Mouse (Mus musculus) brain, embryonic 14.5 days (tissue): ENCODE measurements at regions not wholly inside any gene's neighbourhood (a gene's known extent, or its start where the extent isn't known, plus 50 kb on each side); places are given as distances from the start of the nearest gene placed in this dataset.
"Not testable (repeated sequence)": the region's sequence is repeated elsewhere in the genome, so short reads cannot be mapped to it uniquely, and the experiment has no call there.

Source experiments
- DNase-seq: peaks from one replicate; pipeline ENCODE4 v3.0.0-alpha.2; 2011; ENCODE audit warnings: low read depth
- CTCF ChIP-seq: fragments of 200-500 bp; IDR thresholded peaks from 2 replicates; pipeline ENCODE4 v1.5.1; 2012; ENCODE audit warnings: inconsistent platforms, mild to moderate bottlenecking, moderate library complexity, borderline replicate concordance; ENCODE audit not compliant: insufficient read depth, insufficient read length; ENCODE audit errors: extremely low read depth
- POLR2A ChIP-seq: fragments of 200-500 bp; IDR thresholded peaks from 2 replicates; pipeline ENCODE4 v1.6.1; 2012; ENCODE audit warnings: mild to moderate bottlenecking, inconsistent platforms, borderline replicate concordance; ENCODE audit not compliant: poor library complexity, insufficient read depth, insufficient read length, severe bottlenecking; ENCODE audit errors: extremely low read depth

GRCm38 (mm10) chr17:61337094-61337493 lies 1544.0 kb downstream of the Efna5 start:
- no peak for DNase-seq
- no peak for TF ChIP-seq POLR2A
- TF ChIP-seq CTCF: no peak

DNA sequence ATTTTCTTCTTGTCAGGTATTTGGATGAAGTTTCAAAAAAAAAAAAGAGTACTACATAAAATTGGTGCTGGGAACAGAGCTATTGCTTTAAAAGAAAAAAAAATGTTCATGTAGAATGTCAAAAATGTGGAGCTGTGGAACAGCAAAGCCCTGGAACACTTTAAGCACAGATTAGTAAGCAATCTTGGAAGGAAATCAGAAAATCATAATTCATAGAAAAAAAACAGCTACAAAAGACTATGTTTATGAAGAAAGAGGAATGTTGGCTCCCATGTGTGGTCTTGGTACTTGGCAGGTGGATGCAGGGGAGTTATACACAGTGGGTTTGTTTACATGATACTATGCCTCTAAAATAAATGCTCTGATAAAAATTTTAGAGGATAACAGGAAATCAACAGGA lies 1555.7 kb downstream of the Efna5 start:
- no peak for DNase-seq
- no peak for TF ChIP-seq CTCF
- no peak for TF ChIP-seq POLR2A

- no peak for DNase-seq
- no peak for TF ChIP-seq POLR2A
These were observed 1560.3 kb downstream of the Efna5 start for GRCm38 (mm10) chr17:61320865-61321264.

DNA sequence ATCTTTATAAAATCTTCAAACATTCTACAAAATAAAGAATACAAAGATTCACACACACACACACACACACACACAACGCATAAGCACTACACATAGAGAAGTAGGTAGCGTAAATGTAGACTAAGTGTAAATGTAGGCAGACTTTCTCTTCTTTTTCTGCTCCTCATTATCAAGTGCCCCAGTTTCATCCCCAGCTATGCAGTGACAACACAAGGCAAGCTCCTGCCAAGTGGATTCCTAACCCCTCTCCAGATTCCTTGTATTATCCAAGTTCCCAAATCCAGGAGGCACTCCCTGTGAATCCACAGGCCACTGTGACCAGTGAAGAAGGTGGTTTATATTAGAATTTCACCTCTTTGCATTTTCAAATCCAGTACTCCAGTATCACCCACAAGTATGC lies 1567.7 kb downstream of the Efna5 start:
- DNase-seq: no peak
- TF ChIP-seq CTCF (no peak), POLR2A (no peak)

- DNase-seq: no peak
- TF ChIP-seq POLR2A (no peak), CTCF (no peak)
These were observed 1569.9 kb downstream of the Efna5 start for GRCm38 (mm10) chr17:61311189-61311588.

DNA sequence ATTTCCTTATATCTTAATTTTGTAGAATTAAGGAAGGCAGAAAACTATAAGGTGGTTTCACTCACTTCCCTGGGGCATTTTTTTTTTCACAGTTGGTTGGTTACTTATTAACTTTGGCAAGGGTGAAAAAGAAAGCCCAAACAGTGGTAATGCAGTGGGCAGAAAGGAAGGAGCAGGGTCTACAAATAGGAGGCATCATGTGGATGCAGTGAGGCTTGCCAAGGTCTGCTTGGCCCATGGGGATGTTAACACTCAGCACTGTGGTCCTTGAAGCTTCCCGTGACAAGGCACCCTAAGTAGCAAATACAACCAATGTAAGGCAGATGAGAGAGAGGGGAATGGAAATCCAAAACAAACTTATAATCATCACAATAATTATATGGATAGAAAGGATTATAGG lies 1577.5 kb downstream of the Efna5 start:
- DNase-seq: peak; percentile 65
- TF ChIP-seq CTCF: no peak
- TF ChIP-seq POLR2A: no peak

DNA sequence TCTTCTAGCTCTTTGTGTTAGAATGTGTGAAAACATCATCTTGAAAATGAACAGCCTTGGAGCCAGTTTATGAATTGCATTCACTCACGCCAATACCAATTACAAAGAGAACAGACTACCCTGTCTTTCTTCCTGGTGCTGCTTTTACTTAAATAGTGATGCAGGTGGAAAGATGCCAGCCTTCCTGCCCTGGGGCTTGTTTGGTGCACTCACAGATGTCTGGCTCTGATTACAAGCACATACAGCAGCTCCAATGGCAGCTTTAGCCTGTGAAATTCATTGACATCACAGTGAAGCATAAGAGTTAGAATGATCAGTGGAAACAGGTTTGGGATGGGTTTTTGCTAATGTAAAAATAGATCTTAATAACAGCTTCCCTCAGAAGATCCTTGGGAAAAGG lies 1579.1 kb downstream of the Efna5 start:
- no peak for TF ChIP-seq POLR2A
- no peak for TF ChIP-seq CTCF
- DNase-seq: peak; percentile 95

DNA sequence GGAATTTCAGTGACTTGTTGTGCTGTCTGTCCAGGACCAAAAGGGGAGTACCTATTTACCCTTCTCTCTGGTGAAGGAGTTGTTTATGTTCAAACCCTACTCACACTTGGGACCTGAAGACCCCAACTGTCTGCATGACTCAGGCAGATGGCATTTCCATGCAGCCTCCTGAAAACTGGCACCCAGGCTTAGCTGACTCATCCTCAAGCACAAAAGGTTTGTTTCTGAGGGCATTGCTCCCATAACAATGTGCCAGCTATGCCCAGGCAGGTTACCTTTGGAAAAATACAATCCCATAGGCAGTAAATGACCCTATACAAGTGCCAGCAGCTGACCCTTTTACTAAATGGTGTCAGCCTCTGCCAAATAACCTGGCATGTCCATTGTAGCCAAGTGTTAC lies 1579.9 kb downstream of the Efna5 start:
- no peak for TF ChIP-seq POLR2A
- no peak for TF ChIP-seq CTCF
- DNase-seq: peak; percentile 79

DNA sequence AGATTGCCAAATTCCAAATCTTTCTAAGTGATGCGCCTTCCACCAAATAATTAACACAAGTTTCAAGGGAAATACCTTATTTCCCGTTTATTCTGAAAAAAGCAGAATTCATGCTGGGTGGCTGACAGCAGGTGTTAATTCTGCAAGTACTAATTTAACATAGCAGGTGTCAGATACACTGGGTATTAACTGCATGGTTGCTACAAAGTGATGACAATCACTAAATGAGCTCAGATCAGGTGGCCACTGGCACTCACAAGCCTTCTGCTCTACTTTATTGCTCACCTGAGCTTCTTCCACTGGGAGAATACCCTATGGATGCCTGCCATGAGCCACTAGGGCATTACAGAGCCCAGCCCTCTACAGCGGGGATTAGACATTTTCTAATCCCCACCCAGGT lies 1590.0 kb downstream of the Efna5 start:
- peak; percentile 55 for DNase-seq
- TF ChIP-seq POLR2A (no peak), CTCF (no peak)

- no peak for TF ChIP-seq POLR2A
- TF ChIP-seq CTCF: no peak
- DNase-seq: peak; percentile 37
These were observed 1592.5 kb downstream of the Efna5 start for GRCm38 (mm10) chr17:61288590-61288989.

GRCm38 (mm10) chr17:61273631-61274030 lies 1607.5 kb downstream of the Efna5 start:
- no peak for TF ChIP-seq CTCF
- TF ChIP-seq POLR2A: no peak
- no peak for DNase-seq

- DNase-seq: not testable (repeated sequence)
These were observed 1624.6 kb downstream of the Efna5 start for GRCm38 (mm10) chr17:61256526-61256925.

- TF ChIP-seq POLR2A (no peak), CTCF (no peak)
- no peak for DNase-seq
These were observed 1632.7 kb downstream of the Efna5 start for GRCm38 (mm10) chr17:61248411-61248810.
